Mouse (Mus musculus) NIH3T3 (cell line): ENCODE data around the gene Ube2f.
A peak's percentile ranks its signal among the peaks of the same experiment; 100 is the strongest.

Source experiments
- DNase-seq: peaks from one replicate; pipeline ENCODE4 v3.0.0-alpha.2; 2012; ENCODE audit warnings: low read depth

Gene Ube2f

DNA sequence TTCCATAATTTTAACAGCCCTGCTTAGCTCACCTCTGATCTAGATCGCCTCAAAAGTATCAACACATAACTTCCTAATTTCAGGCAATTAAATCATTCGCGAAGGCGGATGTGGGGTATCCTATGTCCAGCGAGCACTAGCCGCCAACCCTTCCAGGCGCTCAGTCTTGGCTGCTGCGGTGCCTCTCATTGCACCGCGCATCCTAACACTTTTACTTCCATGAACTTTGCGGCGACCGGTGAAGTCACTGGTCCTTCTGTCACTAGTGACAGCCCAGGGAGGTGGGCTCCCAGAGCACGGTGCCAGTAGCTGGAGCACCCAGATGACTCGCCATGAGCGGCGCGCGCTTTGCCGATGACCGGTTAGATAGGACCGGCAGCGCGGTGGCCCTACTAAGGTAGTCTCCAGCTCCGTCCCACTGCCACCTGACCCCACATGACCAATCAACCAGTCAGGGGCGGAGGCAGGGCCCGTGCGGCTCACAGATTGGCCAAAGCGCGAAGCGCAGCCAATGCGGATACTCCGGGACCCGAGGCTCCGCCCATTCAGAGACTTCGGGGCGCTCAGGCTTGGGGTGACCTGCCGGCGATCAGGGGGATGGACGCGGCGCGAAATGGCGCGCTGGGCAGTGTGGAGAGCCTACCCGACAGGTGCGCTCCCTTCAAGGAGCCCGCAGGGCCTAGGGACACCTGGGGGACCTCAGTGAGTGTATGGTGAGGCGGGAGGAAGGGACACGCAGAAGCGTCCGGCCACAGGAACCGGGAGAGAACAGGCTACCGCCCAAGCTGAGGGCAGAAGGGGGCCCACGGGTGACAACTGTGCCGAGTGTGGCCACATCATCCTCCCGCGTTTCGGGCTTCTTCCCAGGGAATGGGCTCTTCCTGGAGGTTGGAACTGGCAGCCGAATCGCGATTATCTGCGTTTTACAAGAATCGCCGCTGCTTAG is 48.0 kb downstream of the Ube2f start, which contains the start of gene Scly:
Gene Scly, plus strand, starts transcription at position 540 of the 946 bp plus-strand sequence.
- DNase-seq, result no peak

DNA sequence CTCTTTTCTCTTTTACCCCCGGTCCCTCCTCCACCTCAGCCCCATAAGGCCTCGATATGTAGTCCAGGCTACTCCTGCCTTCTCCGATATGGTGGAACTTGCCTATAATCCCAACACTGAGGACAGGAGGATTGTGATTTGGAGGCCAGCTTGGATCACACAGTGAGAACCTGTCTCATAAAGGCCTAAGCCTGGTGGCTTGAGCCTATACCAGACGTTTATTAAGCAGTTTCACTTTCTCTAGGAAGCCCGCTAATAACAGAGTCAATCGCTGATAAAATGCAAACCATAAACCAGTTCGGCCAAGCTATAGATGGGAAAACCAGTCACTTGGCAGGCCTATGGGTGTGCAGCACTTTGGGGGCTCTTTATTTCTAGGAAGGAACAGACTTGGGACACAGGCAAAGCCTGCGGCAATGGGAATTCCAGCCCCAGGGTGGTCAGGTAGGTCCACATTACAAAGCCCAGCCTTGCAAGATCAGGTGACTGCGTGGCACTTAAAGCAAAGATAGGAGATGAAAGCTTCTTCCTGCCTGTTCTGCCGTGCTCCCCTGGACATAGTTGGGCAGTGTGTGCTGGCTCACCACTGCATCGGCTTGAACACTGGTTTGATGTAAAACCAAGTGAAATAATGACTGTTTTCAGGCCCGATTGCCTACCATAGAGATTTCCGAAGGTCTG is 49.1 kb downstream of the Ube2f start:
- DNase-seq, result no peak

DNA sequence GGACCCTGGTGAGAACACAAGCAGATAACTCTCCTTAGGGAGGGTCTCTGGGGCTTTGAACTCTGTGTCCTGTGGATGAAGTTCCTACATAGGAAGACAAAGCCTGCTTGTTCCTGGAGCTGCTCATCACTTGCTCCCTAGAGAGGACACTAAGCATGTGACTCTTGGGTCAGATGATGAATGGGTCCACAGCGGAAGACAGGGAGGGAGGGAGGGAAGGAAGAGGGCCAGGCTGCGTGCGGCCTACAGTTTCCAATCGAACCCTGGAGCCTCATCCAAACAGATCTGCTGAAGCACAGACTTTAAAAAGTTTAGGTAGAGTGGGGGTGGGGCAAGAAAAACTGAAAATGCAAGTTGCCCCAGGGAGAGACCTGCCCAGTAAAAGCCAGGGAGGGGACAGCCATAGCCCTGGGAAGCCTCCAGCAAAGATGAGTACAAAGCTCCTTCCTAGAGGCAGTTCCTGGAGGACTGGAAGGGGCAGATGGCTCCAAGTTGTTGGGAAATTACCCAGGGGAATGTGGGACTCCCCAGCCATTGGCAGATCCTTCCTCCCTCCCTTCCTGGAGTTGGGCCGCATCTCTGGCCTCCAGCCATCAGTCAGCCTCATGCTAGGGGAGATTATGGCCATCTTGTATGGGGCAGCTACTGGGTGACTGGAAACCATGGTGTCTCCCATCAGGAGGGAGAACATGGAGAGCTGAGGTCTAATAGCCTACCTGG is 49.8 kb downstream of the Ube2f start:
- peak; percentile 24 for DNase-seq

DNA sequence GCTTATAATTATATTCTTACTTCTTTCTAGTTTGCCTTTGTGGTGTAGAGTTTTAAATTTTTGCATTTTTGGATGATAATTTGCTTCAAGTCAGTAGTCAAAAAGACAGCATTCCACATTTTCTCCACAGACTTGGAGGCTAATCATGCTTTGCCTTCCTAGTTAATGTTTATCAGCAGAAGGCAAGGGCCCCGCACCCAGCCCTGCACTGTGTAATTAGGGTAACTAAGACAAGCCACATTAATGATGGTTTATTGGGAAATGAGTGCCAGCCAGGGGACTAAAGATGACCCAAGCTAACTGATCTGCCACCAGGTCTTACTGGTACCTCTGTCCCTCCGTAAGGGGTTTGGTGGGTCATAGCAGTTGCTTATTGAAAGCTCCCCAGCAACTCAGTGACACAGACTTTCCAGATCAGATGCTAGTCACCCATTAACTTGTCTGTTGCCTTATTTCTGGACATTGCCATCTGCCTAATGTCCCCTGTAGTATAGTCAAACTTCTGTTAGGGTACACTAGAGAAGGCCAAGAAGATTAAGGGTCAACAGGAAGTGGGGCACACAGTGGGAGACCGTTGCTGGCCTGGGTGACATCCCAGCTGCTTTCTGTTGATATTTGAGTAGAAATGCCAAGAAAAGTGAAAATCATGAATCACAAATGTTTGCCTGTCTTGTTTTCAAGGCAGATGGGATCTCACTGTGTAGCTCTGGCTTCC is 51.3 kb downstream of the Ube2f start:
- DNase-seq, result no peak

DNA sequence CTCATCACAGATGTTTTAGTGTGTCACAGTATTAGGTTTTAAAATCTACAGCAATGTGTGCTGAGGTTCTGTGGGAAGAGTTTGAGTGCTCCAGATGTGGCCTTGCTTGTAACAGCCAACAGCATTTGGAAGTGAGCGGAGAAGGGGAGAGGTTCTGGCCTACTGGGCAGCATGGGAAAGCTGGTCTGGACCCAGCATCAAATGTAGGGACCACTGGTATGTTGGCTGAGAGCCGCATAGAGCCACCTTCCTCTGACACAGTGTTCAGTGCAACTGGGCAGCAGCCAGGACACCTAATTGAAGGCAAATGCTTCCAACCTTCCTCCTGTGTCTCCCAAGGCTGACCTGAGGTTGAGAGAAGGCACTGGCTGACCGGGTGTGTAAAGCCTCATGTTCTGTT is 51.9 kb downstream of the Ube2f start:
- DNase-seq, result peak; percentile 53

DNA sequence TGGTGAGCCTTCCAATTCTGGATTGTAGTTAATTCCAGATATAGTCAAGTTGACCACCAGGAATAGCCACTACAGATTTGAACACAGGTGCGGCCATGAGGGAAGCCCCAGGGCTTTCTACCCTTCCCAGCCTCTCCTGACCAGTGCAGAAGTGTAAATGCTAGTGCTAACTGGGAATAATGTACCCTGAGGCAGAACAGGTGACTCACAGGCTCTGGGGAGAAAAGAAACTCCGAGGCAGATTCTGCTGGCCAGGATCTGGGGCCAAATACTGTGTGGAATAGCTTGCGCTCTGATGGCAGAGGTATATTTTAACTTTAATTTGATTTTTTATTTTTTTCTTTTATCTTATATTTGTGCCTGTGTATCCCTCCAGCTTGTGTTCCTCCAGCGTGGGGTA is 54.5 kb downstream of the Ube2f start:
- peak; percentile 65 for DNase-seq

DNA sequence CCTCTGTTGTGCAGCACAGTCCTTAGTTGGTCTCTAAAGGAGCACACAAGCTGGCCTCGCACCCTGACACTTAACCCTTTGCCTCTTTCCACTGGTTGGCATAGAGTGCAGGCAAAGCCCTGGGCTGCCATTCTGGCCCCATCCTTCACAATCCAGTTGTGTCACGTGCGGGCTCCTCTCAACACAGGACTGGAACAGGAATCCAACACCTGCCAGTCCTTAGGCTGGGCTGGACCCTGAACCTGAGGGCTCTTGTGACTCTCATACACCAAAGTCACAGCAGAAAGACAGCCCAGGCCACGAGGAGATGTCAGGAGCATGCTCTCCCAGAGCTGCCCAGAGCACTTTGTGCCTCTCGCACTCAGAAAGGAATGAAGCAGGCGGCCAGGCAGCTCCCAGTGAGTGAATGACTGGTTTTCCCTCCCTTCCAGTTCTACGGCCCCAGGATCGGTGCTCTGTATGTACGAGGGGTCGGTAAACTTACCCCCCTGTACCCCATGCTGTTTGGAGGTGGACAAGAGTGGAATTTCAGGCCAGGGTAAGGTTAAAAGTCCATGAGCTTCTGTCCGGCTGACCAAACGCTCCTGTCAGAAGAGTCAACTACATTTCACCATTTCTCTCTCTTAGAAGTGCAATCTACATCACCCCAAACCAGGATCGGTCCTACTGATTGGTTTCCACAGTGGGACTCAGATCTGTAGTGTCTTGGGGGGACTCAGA is 59.4 kb downstream of the Ube2f start:
- DNase-seq, result no peak

DNA sequence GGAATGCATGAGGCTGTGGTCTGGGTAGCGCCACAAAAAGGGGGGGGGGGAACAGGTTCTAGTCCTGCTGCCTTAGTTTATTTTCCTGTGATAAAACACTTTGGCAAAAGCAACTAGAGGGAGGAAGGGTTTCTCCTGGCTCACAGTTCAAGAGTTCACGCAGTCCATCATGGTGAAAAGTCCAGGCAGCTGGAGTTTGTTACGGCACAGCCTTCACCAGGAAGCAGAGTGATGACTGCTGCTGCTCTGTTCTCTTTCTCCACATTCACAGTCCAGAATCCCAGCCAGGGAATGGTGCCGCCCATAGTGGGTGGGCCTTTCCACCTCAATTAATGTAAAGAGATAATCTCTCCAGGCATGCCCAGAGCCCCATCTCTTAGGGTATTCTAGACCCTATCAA is 62.2 kb downstream of the Ube2f start:
- DNase-seq, result no peak

DNA sequence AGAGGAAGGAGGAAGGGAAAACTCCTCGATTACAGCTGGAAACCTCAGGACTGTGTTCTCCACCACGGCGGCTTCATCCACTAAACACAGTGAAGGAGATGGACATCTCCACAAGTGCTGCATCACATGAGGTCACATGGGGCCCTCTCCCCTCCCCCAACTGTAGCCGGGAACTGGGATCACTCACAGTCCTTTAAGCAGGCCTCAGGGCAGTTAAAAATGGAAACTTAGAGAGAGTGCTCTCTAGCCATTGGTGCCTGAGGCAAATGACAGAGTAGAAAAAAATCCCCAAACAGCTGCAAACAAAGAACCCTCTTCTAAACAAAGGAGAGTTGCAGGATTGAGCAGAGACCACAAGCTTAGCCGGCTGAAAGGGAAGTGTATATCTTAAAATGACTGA is 63.1 kb downstream of the Ube2f start:
- DNase-seq, result peak; percentile 75

DNA sequence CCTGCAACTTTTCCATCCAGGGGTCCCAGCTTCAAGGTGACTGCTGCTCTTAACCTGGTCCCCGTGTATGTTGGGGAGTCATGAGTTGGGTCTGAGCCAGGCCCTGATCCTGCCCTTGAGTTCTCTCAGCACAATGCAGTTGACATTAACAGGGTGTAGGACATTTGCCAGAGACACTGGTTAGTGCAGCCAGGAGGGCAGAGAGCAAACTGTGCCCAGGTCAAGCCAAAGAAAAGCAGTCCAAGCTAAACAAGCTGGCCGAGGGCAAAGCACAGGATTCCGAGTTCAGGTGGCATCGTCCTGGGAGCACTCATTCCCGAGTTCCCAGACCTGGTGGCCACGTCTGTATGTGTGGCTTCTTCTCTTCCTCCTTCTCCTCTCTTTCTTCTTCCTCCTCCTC is 67.6 kb downstream of the Ube2f start:
- no peak for DNase-seq

DNA sequence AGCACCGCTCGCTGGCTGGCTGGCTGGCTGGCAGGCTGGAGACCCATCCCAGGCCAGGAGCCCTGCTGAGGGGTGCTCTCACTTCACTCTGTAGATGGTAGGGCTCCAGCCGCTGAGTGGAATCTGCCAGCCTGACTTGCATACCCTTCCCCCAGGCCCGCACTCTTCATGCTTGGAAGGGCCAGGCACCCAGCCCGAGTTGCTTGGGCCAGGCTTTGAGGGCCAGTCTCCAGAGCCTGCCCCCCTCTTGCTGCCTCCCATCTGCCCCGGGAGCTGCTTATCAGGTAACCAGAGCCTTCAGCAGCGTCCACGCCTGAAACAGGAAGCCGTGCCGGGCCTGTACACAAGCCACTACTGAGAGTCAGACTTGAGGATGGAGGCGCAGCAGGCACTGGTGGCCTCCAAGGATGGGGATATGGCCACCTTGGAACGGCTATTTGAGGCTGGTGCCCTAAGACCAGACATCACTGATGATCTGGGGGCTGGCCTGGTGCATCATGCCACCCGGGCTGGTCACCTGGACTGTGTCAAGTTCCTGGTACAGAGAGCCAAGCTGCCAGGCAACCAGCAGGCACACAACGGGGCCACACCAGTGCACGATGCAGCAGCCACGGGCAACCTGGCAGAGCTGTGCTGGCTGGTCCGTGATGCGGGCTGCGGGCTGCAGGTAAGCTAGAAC is 71.8 kb downstream of the Ube2f start, which contains the start of gene Espnl:
Gene Espnl, plus strand, starts transcription at position 316 of the 679 bp plus-strand sequence.
- DNase-seq, result no peak

DNA sequence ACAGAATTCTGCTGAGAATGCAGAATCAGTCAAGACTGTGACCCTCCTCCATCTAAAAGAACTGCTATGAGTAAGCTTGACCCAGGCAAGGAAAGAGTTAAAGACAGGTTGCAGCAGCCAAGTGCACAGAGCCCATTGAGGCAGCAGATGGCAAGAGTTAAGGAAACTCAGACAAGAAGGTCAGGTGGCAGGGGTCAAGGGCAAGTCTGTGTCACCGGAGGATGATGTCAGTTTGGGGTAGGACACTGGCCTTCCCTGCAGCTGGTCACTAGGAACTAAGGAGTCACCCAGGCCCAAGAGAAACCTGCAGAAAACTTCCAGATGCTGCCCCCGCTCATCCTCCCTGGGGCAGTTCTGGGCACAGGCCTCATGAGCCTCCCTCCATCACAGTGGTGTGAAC is 74.5 kb downstream of the Ube2f start:
- no peak for DNase-seq

DNA sequence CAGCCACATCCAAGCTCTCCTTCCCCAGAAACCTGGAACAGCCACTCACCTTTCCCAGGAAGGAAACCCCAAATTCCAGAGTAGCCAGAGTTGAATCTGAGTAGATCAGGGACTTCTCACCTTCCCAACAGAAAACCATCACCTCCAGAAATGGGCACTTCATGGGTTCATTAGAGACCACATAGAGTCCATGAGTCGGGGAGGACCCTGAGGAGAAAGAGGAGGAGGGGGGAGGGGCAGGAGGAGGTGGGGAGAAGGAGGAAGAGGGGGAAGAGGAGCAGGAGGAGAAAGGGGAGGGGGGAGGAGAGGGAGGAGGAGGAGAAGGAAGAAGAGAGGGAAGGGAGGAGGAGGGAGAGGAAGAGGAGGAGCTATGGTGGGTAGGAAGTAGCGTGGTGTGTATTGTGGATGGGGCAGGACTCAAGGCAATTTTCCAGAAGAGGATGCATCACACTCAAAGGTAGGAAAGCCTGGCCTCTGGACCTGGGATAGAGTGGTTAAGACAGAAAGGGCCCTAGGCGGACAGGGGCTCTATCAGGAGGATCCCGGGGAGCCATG is 75.5 kb downstream of the Ube2f start:
- DNase-seq, result no peak

DNA sequence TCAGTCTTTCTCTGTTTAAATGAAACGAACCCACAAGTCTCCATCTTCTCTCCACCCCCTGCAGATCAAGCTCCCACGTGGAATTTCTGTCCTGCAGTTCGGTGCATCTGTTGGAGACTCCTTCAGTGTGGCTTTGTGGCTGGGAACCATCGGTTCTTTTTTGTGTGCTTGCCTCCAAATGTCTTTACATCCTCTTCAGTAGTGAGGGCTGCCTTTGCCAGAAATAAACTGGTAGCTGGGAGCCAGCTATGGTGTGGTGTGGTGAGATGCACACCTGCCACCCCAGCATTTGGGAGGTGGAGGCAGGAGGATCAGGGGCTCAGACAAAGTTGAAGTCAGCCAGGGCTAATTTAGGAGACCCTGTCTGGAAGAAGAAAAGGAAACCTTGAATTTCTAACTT is 82.0 kb downstream of the Ube2f start:
- no peak for DNase-seq

DNA sequence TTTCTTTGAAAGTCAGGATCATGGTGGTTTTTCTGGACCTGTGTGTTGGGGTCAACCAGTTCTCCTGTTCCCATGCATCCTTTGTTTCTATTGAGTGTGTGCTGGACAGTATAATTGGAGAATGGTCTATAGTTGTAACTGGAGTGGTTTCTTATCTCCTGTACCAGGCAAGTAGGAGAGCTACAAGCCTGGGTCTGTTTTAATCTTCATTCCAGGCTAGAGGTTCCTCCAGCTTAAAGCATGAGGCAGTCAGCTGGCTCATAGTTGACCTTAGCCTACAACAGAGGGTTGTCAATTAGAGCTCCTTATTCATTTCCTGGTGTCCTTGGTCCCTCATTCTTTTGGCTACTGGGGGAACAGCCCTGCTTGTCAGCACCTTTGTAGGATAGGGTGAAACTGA is 83.5 kb downstream of the Ube2f start:
- DNase-seq, result no peak

DNA sequence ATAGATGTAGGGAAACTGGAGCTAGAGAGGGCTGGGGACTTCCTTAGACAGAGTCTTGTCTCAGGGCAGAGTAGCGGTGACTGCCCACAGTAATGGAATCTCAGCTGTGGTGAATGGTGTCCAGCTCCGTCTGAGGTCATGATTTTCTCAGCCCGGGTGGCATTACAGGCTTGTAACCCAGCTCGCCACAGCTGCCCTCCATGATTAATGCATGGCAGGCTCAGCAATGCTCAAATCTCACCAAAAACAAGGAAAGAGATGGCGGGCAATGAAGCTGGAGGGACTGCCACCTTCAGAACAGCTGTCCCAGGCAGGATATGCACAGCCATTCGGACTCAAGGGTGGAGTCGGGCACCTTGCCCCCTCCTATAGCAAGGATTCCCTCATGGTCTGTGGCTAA is 87.3 kb downstream of the Ube2f start:
- DNase-seq, result no peak
